Mouse (Mus musculus) olfactory bulb, adult 2 months (tissue): ENCODE measurements around the gene Mgat5.

Experiments
- CTCF ChIP-seq: fragments of 200-500 bp; IDR thresholded peaks from 2 replicates; pipeline ENCODE4 v1.5.1; 2012; ENCODE audit warnings: low read depth, mild to moderate bottlenecking, low read length, moderate library complexity; ENCODE audit not compliant: insufficient read depth
- POLR2A ChIP-seq: fragments of 200-500 bp; IDR thresholded peaks from 2 replicates; pipeline ENCODE4 v1.6.1; 2012; ENCODE audit warnings: mild to moderate bottlenecking, low read depth, low read length, moderate library complexity; ENCODE audit not compliant: insufficient read depth

GRCm38 (mm10) chr1:127216979-127217378 is 12.2 kb downstream of the Mgat5 start:
- no peak for TF ChIP-seq POLR2A
- TF ChIP-seq CTCF = no peak
